Mouse (Mus musculus): ENCODE measurements around the gene Nup107. TPM values are rescaled to one million over a fixed set of nuclear protein-coding genes. Genes with fewer than 3 reads are reported as not detected.
"Not testable (repeated sequence)": the region's sequence is repeated elsewhere in the genome, so short reads cannot be mapped to it uniquely, and the experiment has no call there.

Nup107 gene
- polyA plus RNA-seq, 1 experiment from 2014 or later = 107 TPM

DNA sequence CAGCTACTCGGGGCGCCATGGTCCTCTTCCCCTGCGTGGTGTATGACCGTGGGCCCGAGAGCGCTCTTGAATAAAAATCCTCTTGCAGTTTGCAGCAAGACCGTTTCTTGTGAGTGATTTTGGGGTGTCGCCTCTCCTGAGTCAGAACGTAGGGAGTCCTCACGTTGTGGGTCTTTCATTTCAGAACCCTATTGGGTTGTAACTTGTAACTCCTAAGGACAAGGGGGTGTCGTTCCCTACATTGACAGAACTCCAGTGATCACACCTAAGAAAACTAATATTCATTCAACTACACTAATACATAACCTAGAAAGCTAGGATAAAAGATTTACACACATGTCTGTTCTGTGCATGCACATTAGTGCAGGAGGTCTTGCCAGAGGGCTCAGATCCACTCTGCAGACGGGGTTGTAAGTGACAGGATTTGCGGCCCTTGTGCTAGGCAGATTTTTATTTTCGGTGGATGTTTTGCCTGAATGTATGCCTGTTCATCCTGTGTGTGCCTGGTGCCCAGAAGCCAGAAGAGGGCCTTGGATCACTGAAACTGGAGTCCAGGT, 42.6 kb downstream of the Nup107 start:
- DNase-seq (ENCODE audit: low spot score) = no peak
- H3K36me3 ChIP-seq (replicated peaks) = peaks cover 72% of the 10 kb centered on the region
- peaks cover 9% of the 10 kb centered on the region for H3K4me1 ChIP-seq
- no peak overlapping the region for H3K27ac ChIP-seq (replicated peaks)
- WGBS = 94% methylated on average over 14 of the region's 14 CpGs
- H3K9me3 ChIP-seq = no peaks in the 10 kb centered on the region
- no peak overlapping the region for H3K4me3 ChIP-seq
- H3K27me3 ChIP-seq (replicated peaks; ENCODE audit: low read depth, poor library complexity, severe bottlenecking) = no peaks in the 10 kb centered on the region

GRCm38 (mm10) chr10:117749050-117749686, 43.3 kb downstream of the Nup107 start:
- Histone ChIP-seq H3K4me1 (peaks cover 16% of the 10 kb centered on the region), H3K27me3 (replicated peaks; ENCODE audit: low read depth, poor library complexity, severe bottlenecking) (no peaks in the 10 kb centered on the region), H3K4me3 (no peak overlapping the region), H3K36me3 (replicated peaks) (peaks cover 65% of the 10 kb centered on the region), H3K27ac (replicated peaks) (no peak overlapping the region), H3K9me3 (no peaks in the 10 kb centered on the region)
- 95% methylated on average over 10 of the region's 10 CpGs for WGBS
- no peak for DNase-seq (ENCODE audit: low spot score)

DNA sequence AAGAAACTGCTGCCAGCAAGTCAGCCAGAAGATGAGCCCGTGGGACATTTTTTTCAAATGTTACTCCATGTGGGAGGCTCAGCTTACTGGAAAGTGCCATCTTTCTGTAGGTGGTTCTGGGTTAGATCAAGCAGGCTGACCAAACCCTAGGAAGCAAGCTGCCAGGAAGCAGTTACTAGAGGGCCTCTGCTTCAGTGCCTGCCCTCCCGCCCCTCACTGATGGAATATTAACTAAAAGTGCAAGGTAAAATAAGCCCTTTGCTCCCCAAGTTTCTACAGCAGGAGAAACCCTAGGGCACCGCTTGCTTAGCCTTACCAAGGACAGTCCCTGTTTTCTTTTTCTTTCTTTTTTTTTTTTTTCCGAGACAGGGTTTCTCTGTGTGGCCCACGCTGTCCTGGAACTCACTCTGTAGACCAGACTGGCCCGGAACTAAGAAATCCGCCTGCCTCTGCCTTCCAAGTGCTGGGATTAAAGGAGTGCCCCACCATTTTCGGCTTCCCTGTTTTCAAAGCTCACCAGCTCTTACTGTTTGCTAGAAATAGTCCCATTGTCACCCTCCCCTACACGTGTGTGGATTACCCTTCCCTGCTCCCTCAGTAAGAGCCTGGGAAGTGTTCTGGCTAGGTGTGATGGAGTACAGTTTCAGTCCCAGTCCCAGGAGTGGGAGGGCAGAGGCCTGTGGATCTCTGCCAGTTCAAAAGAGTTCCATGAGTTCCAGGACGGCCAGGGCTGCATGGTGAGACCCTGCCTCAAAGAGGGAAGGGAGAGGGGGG, 44.0 kb downstream of the Nup107 start:
- H3K27ac ChIP-seq (replicated peaks) = no peak overlapping the region
- 86% methylated on average over 10 of the region's 10 CpGs for WGBS
- peaks cover 22% of the 10 kb centered on the region for H3K4me1 ChIP-seq
- peaks cover 65% of the 10 kb centered on the region for H3K36me3 ChIP-seq (replicated peaks)
- H3K27me3 ChIP-seq (replicated peaks; ENCODE audit: low read depth, poor library complexity, severe bottlenecking) = no peaks in the 10 kb centered on the region
- H3K9me3 ChIP-seq = no peaks in the 10 kb centered on the region
- H3K4me3 ChIP-seq = no peak overlapping the region
- DNase-seq (ENCODE audit: low spot score) = no peak

GRCm38 (mm10) chr10:117747711-117748110, 44.8 kb downstream of the Nup107 start:
- peak; percentile 23 for DNase-seq (ENCODE audit: low spot score)
- 89% methylated on average over 7 of the region's 7 CpGs for WGBS
- Histone ChIP-seq H3K4me1 (peaks cover 22% of the 10 kb centered on the region), H3K27ac (replicated peaks) (no peak overlapping the region), H3K9me3 (no peaks in the 10 kb centered on the region), H3K36me3 (replicated peaks) (peaks cover 63% of the 10 kb centered on the region), H3K4me3 (no peak overlapping the region), H3K27me3 (replicated peaks; ENCODE audit: low read depth, poor library complexity, severe bottlenecking) (no peaks in the 10 kb centered on the region)

DNA sequence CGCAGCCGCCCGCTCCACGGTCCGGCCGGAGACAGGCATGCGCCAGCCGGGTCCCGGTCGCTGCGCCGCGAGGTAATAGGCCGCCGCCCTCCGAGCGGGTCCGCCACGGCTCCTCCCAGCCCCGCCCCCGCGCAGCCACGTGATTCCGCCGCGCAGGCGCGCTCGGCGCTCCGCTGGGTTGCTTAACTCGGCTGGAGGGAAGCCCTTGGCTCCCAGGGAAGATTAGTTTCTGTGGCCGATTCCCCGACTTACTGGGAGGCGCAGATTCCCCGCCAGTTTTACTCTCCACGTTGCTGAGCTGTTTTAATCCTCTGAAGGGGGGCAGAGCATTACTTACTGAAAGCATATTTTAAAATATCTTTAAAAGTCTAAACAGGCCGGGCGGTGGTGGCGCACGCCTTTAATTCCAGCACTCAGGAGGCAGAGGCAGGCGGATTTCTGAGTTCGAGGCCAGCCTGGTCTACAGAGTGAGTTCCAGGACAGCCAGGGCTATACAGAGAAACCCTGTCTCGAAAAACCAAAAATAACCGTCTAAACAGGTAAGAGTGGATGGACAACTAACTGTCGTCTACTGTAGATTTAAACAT, 46.1 kb downstream of the Nup107 start, which contains the start of gene Slc35e3:
Slc35e3 (minus strand) TSS at position 69 of the 587 bp plus-strand sequence.
- DNase-seq (ENCODE audit: low spot score) = peak; percentile 97
- no peaks in the 10 kb centered on the region for H3K9me3 ChIP-seq
- peaks cover 29% of the 10 kb centered on the region for H3K4me1 ChIP-seq
- H3K27ac ChIP-seq (replicated peaks) = peak within 1 kb of the TSS; percentile 81
- peak within 1 kb of the TSS; percentile 69 for H3K4me3 ChIP-seq
- no peaks in the 10 kb centered on the region for H3K27me3 ChIP-seq (replicated peaks; ENCODE audit: low read depth, poor library complexity, severe bottlenecking)
- whole genome bisulfite sequencing = 15% methylated on average over 46 of the region's 46 CpGs
- peaks cover 57% of the 10 kb centered on the region for H3K36me3 ChIP-seq (replicated peaks)

GRCm38 (mm10) chr10:117745570-117746296, 46.8 kb downstream of the Nup107 start:
- Histone ChIP-seq H3K4me3 (peak overlapping the region; percentile 69), H3K4me1 (peaks cover 30% of the 10 kb centered on the region), H3K36me3 (replicated peaks) (peaks cover 54% of the 10 kb centered on the region), H3K27ac (replicated peaks) (peak overlapping the region; percentile 81)
- DNase-seq (ENCODE audit: low spot score) = peak; percentile 42
- not testable (repeated sequence) for H3K9me3 ChIP-seq; H3K27me3 ChIP-seq (replicated peaks; ENCODE audit: low read depth, poor library complexity, severe bottlenecking)
- WGBS = under 1% methylated on average over 23 of the region's 46 CpGs

GRCm38 (mm10) chr10:117743917-117744316, 48.6 kb downstream of the Nup107 start:
- Histone ChIP-seq H3K9me3 (no peaks in the 10 kb centered on the region), H3K4me3 (0 out of 2 replicates have a peak overlapping the region, but pooled peaks have one; percentile 11), H3K27me3 (replicated peaks; ENCODE audit: low read depth, poor library complexity, severe bottlenecking) (no peaks in the 10 kb centered on the region), H3K36me3 (replicated peaks) (peaks cover 54% of the 10 kb centered on the region), H3K4me1 (peaks cover 30% of the 10 kb centered on the region), H3K27ac (replicated peaks) (no peak overlapping the region)
- no peak for DNase-seq (ENCODE audit: low spot score)
- 80% methylated on average over 4 of the region's 4 CpGs for WGBS

GRCm38 (mm10) chr10:117743182-117743581, 49.3 kb downstream of the Nup107 start:
- 88% methylated on average over 2 of the region's 2 CpGs for WGBS
- no peak for DNase-seq (ENCODE audit: low spot score)
- peaks cover 54% of the 10 kb centered on the region for H3K36me3 ChIP-seq (replicated peaks)
- no peaks in the 10 kb centered on the region for H3K27me3 ChIP-seq (replicated peaks; ENCODE audit: low read depth, poor library complexity, severe bottlenecking)
- H3K27ac ChIP-seq (replicated peaks) = no peak overlapping the region
- H3K9me3 ChIP-seq = no peaks in the 10 kb centered on the region
- peaks cover 29% of the 10 kb centered on the region for H3K4me1 ChIP-seq
- H3K4me3 ChIP-seq = no peak overlapping the region

DNA sequence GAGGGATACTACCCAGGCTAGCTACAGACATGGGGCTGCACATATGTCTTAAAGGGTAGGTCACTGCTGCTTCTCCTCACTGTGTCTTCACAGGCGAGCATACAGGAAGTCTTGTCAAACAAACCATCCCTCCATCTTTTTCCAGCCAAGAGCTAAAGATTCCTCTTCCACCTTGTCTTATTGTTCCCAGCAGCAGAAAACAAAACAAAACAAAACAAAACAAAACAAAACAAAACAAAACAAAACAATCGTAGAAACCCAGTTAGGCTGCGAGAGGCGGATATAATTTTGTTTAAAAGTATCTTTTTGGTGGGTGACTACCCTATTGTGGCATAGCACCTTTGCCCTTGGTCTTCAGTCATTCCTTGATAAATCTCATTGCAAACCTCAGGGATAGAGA, 49.9 kb downstream of the Nup107 start:
- DNase-seq (ENCODE audit: low spot score) = no peak
- 90% methylated on average over 4 of the region's 4 CpGs for WGBS
- Histone ChIP-seq H3K36me3 (replicated peaks) (peaks cover 54% of the 10 kb centered on the region), H3K4me3 (no peak overlapping the region), H3K9me3 (no peaks in the 10 kb centered on the region), H3K4me1 (peaks cover 28% of the 10 kb centered on the region), H3K27me3 (replicated peaks; ENCODE audit: low read depth, poor library complexity, severe bottlenecking) (no peaks in the 10 kb centered on the region), H3K27ac (replicated peaks) (no peak overlapping the region)

GRCm38 (mm10) chr10:117741698-117742475, 50.6 kb downstream of the Nup107 start:
- Histone ChIP-seq H3K36me3 (replicated peaks) (peaks cover 58% of the 10 kb centered on the region), H3K4me1 (peaks cover 28% of the 10 kb centered on the region), H3K9me3 (no peaks in the 10 kb centered on the region), H3K27ac (replicated peaks) (peak overlapping the region; percentile 61), H3K4me3 (peak overlapping the region; percentile 8; the same call in 1 of the 2 replicates), H3K27me3 (replicated peaks; ENCODE audit: low read depth, poor library complexity, severe bottlenecking) (no peaks in the 10 kb centered on the region)
- WGBS = 72% methylated on average over 15 of the region's 15 CpGs
- no peak for DNase-seq (ENCODE audit: low spot score)

- Histone ChIP-seq H3K36me3 (replicated peaks) (peaks cover 68% of the 10 kb centered on the region), H3K9me3 (no peaks in the 10 kb centered on the region), H3K27me3 (replicated peaks; ENCODE audit: low read depth, poor library complexity, severe bottlenecking) (no peaks in the 10 kb centered on the region), H3K4me1 (peaks cover 28% of the 10 kb centered on the region), H3K4me3 (no peak overlapping the region), H3K27ac (replicated peaks) (0 out of 2 replicates have a peak overlapping the region, but pooled peaks have one; percentile 4)
- 82% methylated on average over 9 of the region's 9 CpGs for WGBS
- no peak for DNase-seq (ENCODE audit: low spot score)
Observed at GRCm38 (mm10) chr10:117740921-117741320, 51.6 kb downstream of the Nup107 start.
